Mouse (Mus musculus): ENCODE results near the gene Gnb3. TPM values are rescaled to one million over a fixed set of nuclear protein-coding genes. Genes with fewer than 3 reads are reported as not detected.

The Gnb3 gene
- polyA plus RNA-seq, 1 experiment from 2014 or later: 2.1 TPM

DNA sequence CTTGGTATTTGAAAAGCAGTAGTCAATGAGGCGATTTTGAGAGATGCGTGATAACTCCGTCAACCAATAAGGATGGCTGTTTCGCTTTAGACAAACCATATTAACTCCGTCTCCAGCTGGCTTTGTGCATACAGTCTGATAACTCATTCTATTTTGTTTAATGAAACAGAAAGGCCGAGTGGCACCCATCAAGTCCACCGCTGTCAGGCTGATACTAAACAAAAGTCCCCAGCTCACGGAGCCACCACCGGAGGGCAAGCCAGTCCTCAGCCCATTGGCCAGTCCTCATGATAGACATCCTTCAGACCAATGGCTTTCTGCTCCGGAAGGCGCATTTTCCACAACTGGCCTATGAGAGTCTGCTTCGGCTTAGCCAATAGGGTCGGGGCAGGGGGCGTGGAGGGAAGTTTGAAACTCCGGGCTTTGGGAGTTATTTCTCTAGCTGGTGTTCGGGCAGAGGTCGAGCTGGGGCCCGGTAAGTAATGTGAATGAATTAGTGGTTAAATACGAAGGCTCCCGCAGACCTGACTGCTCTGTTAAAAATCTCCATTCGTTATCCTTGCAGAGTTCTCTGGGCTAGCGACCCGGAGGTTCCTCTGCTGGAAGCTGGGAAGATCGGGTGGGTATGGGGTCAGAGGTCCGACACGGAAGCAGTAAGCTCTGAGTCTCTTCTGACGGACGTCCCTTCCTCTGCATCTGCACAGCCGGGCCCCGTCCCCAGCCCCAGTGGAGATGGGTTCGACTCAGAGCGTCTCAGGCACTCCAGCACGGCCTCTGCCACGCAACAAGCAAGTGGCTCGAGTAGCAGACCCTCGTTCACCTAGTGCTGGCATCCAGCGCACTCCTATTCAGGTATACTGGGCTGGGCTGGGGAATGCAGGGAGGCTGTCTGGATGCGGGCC is 10.0 kb downstream of the Gnb3 start:
- ATAC-seq (ENCODE audit: insufficient number of reproducible peaks, low FRiP score, low TSS enrichment, low read depth): peak; percentile 88
- Histone ChIP-seq H3K9me3 (replicated peaks) (no peaks in the 10 kb centered on the region), H3K9ac (peak overlapping the region; percentile 65), H3K36me3 (peaks cover 38% of the 10 kb centered on the region), H3K4me3 (replicated peaks) (peak overlapping the region; percentile 82), H3K27ac (replicated peaks) (peak overlapping the region; percentile 93), H3K4me1 (peaks cover 30% of the 10 kb centered on the region), H3K27me3 (no peaks in the 10 kb centered on the region), H3K4me2 (replicated peaks) (peak overlapping the region; percentile 95)
- WGBS: under 1% methylated on average over 38 of the region's 38 CpGs

DNA sequence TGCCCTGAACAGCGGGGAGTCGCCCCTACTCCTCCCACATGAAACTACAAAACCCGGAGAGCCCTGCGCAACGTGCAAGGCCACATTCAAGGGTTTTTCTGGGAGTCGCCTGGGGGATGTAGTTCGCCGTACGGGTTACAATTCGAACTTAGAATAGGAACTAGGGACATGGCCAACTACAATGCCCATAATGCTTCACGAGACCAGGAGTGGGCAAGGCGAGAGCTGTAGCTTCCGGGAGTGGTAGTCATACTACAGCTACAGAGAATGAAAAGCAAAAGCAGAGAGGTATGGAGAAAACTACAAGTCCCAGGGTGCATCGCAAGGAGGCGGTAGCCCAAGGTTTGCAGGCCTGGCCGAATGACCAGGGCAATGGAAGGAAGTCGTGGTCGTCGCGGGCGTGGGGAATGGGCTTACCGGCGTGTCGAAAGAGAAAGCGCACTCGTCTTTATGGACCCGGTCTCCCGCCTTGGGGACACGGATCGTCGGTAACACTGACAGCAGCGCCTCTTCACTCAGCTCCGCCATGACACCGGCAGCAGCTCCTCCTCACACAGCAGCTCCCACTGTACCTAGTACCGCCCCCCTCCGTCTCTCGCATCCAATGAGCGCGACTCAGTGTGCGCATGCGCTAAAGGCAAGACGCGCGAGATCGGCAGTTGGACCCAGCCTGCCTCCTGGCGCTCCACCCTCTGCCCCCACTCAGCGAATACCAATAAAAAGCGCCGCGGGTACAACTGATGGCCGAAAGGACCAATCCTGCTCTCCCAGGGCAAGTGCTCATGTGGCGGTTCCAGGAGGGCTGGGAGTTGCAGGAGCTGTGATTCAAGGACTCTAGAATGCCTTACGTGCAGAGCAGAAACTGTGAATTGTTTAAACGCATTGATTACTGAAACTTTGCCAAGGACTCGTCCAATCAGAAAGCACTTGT is 10.9 kb downstream of the Gnb3 start, which contains the start of the genes Usp5 and Cdca3:
TSS of gene Usp5 (minus strand) at position 617 of the 931 bp plus-strand sequence.
TSS of gene Cdca3 (plus strand) at position 680 of the 931 bp plus-strand sequence.
- peaks cover 46% of the 10 kb centered on the region for H3K36me3 ChIP-seq

DNA sequence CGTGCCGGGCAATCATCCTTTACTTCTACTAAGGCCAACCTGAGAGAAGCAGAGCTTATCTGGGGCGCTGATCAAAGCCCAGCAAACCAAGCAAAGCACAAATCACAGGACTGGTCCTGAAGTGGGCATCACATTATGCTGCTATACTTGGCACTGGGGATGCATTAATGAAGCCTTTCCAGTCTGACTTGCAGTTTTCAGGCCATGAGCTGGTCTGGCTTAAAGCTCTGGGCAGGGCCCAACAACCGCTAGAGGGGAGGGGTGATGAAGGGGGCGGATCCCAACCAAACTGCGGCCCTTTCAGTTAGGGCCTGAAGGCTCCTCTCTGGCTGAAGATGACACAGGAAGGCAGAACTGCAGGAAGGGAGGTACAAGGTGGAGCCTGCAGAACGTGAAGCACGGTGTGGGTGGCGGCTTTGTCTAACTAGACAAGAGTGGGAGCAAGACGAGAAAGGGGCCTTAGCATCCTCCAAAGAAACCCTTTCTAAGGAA is 11.9 kb downstream of the Gnb3 start:
- Histone ChIP-seq H3K9me3 (replicated peaks) (no peaks in the 10 kb centered on the region), H3K4me3 (replicated peaks) (peak overlapping the region; percentile 82), H3K4me2 (replicated peaks) (peak overlapping the region; percentile 85), H3K36me3 (peaks cover 50% of the 10 kb centered on the region), H3K27ac (replicated peaks) (peak overlapping the region; percentile 81), H3K4me1 (peaks cover 27% of the 10 kb centered on the region), H3K9ac (peak overlapping the region; percentile 37), H3K27me3 (no peaks in the 10 kb centered on the region)
- 18% methylated on average over 10 of the region's 10 CpGs for WGBS
- no peak for ATAC-seq (ENCODE audit: insufficient number of reproducible peaks, low FRiP score, low TSS enrichment, low read depth)

More for the DNA sequence above, 10.9 kb downstream of the Gnb3 start, which contains the start of the genes Usp5 and Cdca3:
- under 1% methylated on average over 55 of the region's 55 CpGs for WGBS
- Histone ChIP-seq H3K4me1 (peaks cover 30% of the 10 kb centered on the region), H3K9me3 (replicated peaks) (no peaks in the 10 kb centered on the region), H3K27me3 (no peaks in the 10 kb centered on the region), H3K4me3 (replicated peaks) (peak within 1 kb of the TSS; percentile 82), H3K9ac (peak within 1 kb of the TSS; percentile 65), H3K4me2 (replicated peaks) (peak within 1 kb of the TSS; percentile 95), H3K27ac (replicated peaks) (peak within 1 kb of the TSS; percentile 93)
- ATAC-seq (ENCODE audit: insufficient number of reproducible peaks, low FRiP score, low TSS enrichment, low read depth): peak; percentile 95

DNA sequence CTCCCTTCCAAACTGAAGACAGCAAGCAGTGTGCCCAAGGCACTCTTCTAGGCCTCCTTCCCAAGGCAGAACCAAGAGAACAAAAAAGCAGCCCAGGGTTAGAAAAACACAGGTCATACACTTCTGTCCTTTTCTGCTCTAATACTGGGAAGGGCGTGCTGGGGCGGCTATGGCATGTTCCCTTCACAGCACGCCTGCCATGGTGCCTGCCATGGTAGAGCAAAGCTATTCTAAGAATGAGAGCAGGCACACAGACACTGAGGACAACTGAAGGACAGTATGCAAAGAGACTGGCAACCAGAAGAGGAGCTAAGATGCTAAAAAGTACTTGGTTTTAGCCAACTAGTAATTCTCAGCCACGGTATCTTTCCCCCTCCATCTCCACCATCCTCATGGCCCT is 18.0 kb downstream of the Gnb3 start:
- no peaks in the 10 kb centered on the region for H3K27me3 ChIP-seq
- H3K9ac ChIP-seq: no peak overlapping the region
- 94% methylated on average over 4 of the region's 4 CpGs for WGBS
- H3K27ac ChIP-seq (replicated peaks): no peak overlapping the region
- no peak overlapping the region for H3K4me2 ChIP-seq (replicated peaks)
- H3K4me1 ChIP-seq: no peaks in the 10 kb centered on the region
- ATAC-seq (ENCODE audit: insufficient number of reproducible peaks, low FRiP score, low TSS enrichment, low read depth): no peak
- no peaks in the 10 kb centered on the region for H3K9me3 ChIP-seq (replicated peaks)
- peaks cover 94% of the 10 kb centered on the region for H3K36me3 ChIP-seq
- H3K4me3 ChIP-seq (replicated peaks): no peak overlapping the region

DNA sequence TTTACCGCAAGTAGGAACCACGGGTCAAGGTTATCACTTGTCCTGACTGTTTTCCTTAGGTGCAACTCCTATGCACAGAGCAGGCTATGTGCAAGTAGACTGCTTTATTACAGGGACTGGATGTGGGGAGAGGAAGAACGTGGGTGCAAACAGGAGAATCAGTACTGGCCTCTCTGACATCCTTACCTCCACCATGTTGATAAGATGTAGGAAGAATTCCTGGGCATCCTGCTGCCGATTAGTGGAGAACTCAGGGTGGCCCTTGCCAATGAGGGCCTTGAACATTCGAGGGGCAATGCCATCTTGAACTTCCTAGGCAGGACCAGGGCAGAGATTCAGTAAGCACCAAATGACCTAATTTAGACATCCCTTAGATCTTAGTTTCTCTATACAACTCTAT is 19.2 kb downstream of the Gnb3 start:
- Histone ChIP-seq H3K36me3 (peaks cover 98% of the 10 kb centered on the region), H3K9me3 (replicated peaks) (no peaks in the 10 kb centered on the region), H3K4me1 (no peaks in the 10 kb centered on the region), H3K27ac (replicated peaks) (no peak overlapping the region), H3K9ac (no peak overlapping the region), H3K4me3 (replicated peaks) (no peak overlapping the region), H3K27me3 (no peaks in the 10 kb centered on the region), H3K4me2 (replicated peaks) (no peak overlapping the region)
- ATAC-seq (ENCODE audit: insufficient number of reproducible peaks, low FRiP score, low TSS enrichment, low read depth): no peak
- WGBS: 90% methylated on average over 5 of the region's 5 CpGs

DNA sequence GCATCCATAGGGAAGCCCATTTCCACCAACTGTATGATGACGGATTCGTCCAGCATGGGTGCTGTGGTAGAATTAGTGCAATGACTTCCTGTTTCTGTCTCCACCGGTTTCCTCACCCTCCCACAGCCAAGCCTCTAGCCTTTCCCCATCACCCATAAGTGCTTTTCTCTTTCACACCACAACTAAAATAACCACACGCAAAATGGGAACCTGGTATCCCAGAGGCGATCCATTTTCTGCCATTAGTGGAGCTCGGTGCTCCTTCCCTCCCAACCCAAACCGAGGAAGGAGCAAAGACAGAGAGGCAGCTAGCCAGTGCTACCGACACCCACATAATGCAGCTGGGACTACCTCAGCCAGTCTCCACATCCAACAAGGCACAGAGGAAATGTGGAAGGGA is 22.1 kb downstream of the Gnb3 start:
- Histone ChIP-seq H3K27me3 (no peaks in the 10 kb centered on the region), H3K9ac (no peak overlapping the region), H3K4me1 (peaks cover 11% of the 10 kb centered on the region), H3K4me3 (replicated peaks) (no peak overlapping the region), H3K4me2 (replicated peaks) (no peak overlapping the region), H3K9me3 (replicated peaks) (no peaks in the 10 kb centered on the region), H3K27ac (replicated peaks) (no peak overlapping the region), H3K36me3 (peaks cover 77% of the 10 kb centered on the region)
- no peak for ATAC-seq (ENCODE audit: insufficient number of reproducible peaks, low FRiP score, low TSS enrichment, low read depth)
- 85% methylated on average over 8 of the region's 8 CpGs for WGBS

DNA sequence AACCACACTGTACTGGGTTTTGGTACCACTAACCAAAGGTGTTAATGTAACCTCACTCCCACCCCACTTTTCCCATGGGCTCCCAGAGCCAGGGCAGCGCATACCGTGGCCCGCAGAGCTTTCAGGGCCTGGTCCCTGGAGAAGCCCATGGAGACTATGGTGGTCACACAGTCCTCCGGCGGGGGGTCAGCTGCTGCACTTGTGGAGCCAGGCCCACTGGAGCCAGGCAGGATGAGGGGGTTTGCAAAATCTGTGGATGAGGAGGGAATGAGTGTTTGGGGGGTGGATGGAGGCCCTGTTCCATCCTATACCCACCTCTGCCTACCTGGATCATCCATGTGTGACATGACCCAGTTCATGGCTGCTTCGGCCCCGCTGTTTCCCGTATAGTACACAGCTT is 22.5 kb downstream of the Gnb3 start:
- Histone ChIP-seq H3K9me3 (replicated peaks) (no peaks in the 10 kb centered on the region), H3K36me3 (peaks cover 73% of the 10 kb centered on the region), H3K27ac (replicated peaks) (no peak overlapping the region), H3K4me1 (peaks cover 15% of the 10 kb centered on the region), H3K9ac (no peak overlapping the region), H3K27me3 (no peaks in the 10 kb centered on the region), H3K4me2 (replicated peaks) (no peak overlapping the region), H3K4me3 (replicated peaks) (no peak overlapping the region)
- no peak for ATAC-seq (ENCODE audit: insufficient number of reproducible peaks, low FRiP score, low TSS enrichment, low read depth)
- 96% methylated on average over 8 of the region's 8 CpGs for WGBS

DNA sequence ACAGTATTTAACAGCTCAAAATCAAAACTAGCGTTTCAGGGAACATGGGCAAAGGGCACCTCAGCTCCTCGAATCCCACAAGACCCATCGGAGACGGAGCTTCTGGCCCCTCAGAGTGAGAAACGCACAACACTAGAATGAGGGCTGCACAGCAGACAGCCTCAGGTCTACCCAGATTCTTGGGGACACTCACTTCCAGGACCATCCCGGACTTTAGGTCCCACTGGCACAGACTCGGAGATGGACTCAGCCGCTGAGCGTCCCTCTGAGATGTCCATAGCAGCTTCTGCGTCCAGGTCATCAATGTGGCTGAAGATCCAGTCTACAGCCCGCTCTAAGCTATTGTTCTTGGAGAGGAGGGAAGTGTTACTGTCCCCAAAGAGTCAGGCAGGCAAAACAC is 22.9 kb downstream of the Gnb3 start:
- Histone ChIP-seq H3K27me3 (no peaks in the 10 kb centered on the region), H3K27ac (replicated peaks) (no peak overlapping the region), H3K4me3 (replicated peaks) (no peak overlapping the region), H3K9me3 (replicated peaks) (no peaks in the 10 kb centered on the region), H3K36me3 (peaks cover 72% of the 10 kb centered on the region), H3K4me2 (replicated peaks) (no peak overlapping the region), H3K4me1 (peaks cover 20% of the 10 kb centered on the region), H3K9ac (no peak overlapping the region)
- ATAC-seq (ENCODE audit: insufficient number of reproducible peaks, low FRiP score, low TSS enrichment, low read depth): no peak
- WGBS: 93% methylated on average over 11 of the region's 11 CpGs

DNA sequence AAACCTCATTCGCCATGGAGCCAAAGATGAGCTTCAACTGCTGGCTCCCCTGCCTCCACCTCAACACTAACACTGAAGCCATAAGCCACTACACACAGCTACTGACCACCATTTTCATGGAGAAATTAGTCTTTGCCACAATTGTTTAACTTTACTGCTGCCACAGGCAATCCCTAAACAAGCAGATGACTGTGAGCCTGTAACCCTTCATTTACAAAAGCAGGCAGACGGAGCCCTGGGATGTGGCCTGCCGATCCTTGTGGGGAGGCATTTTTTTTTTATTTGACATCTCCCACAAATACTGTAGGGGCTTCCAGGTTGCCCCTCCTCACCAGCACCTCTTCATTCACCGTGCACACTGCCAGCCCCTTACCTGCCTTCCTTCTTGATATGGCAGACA is 23.5 kb downstream of the Gnb3 start:
- Histone ChIP-seq H3K4me1 (peaks cover 25% of the 10 kb centered on the region), H3K9me3 (replicated peaks) (no peaks in the 10 kb centered on the region), H3K36me3 (peaks cover 72% of the 10 kb centered on the region), H3K27ac (replicated peaks) (no peak overlapping the region), H3K27me3 (no peaks in the 10 kb centered on the region), H3K4me2 (replicated peaks) (no peak overlapping the region), H3K4me3 (replicated peaks) (no peak overlapping the region), H3K9ac (no peak overlapping the region)
- ATAC-seq (ENCODE audit: insufficient number of reproducible peaks, low FRiP score, low TSS enrichment, low read depth): no peak
- WGBS: 82% methylated on average over 4 of the region's 4 CpGs

DNA sequence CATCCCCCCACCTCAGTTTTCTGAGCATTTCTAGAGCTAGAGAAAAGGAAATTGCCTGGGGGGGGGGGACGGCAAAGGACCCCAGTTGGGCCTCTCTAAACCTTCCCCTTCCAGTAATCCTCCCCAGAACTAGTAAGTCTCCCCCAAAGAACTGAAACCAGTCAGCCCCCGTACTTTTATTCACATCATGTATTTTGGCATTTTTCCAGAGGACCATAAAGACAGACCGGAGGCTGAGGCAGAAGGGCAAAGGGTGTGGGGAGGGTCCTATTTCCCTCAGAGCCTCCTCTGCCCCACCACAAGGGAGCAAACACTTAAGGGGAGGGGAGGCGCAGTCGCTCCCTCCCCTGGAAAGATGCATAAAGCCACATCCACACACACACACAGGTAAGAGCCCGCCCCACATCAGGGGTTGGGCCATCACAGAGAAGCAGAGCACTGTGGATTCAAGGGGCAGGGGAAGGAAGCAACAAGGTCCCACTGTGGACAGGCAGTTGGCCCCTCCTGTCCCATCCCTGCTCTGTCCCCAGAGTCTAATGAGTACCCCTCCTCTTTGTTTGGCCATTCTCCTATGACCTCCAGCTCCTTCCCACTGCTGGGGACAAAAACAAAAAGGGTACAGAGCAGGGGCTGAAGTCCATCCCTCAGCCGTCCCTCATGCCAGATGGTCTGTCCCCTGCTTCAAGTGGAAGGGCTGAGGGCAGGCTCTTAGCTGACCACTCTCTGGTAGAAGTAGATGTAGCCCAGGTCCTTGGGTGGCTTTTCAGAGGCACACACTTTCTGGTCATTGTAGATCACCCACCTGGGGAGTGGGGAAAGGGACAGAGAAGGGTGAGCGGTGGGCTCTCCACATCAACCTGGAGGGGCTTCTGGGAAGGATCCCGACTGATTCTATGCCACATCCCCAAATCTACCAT is 25.0 kb downstream of the Gnb3 start:
- Histone ChIP-seq H3K9me3 (replicated peaks) (no peaks in the 10 kb centered on the region), H3K4me1 (peaks cover 33% of the 10 kb centered on the region), H3K27ac (replicated peaks) (peak overlapping the region; percentile 94; the same call in 1 of the 2 replicates), H3K4me3 (replicated peaks) (no peak overlapping the region), H3K9ac (no peak overlapping the region), H3K27me3 (no peaks in the 10 kb centered on the region), H3K4me2 (replicated peaks) (peak overlapping the region; percentile 79; the same call in 1 of the 2 replicates), H3K36me3 (peaks cover 69% of the 10 kb centered on the region)
- WGBS: 67% methylated on average over 9 of the region's 9 CpGs
- no peak for ATAC-seq (ENCODE audit: insufficient number of reproducible peaks, low FRiP score, low TSS enrichment, low read depth)
